Mouse (Mus musculus): Measurements from ENCODE around the gene Defa17.
"Not testable (repeated sequence)": the region's sequence is repeated elsewhere in the genome, so short reads cannot be mapped to it uniquely, and the experiment has no call there.

Defa17 gene

DNA sequence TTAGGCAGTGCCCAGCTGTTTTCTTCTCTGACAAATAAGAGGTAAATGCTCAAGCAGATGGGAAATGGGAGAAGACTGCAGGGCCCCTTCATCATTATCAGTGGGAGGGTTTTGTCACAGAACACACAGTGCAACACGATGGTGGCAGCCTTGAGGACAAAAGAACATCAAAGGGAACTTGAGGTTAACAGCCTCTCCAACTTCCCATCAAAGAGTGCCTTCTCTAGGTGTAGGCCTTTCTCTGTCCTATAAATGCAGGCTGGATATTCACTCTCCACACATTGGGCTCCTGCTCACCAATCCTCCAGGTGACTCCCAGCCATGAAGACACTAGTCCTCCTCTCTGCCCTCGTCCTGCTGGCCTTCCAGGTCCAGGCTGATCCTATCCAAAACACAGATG is at the start of gene Defa17:
Gene Defa17, plus strand, starts transcription at position 301 of the 400 bp plus-strand sequence.
- DNase-seq = not testable (repeated sequence)

GRCm38 (mm10) chr8:21617883-21618282 is 37.7 kb upstream of the Defa17 start, which contains the start of gene Defa26:
Defa26 (plus strand) TSS chr8:21618183.
- DNase-seq = not testable (repeated sequence)

DNA sequence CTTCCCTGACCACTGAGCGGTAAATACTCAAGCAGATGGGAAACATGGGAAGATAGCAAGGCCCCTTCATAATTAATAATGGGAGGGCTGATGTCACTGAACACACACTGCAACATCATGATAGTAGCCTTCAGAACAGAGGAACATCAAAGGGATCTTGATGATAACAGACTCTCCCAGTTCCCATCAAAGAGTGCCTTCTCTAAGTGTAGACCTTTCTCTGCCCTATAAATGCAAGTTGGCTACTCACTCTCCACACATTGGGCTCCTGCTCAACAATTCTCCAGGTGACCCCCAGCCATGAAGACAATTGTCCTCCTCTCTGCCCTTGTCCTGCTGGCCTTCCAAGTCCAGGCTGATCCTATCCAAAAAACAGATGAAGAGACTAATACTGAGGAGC is 9.9 kb downstream of the Defa17 start, which contains the start of gene Defa34:
Gene Defa34, plus strand, starts transcription at position 301 of the 400 bp plus-strand sequence.
- not testable (repeated sequence) for DNase-seq

DNA sequence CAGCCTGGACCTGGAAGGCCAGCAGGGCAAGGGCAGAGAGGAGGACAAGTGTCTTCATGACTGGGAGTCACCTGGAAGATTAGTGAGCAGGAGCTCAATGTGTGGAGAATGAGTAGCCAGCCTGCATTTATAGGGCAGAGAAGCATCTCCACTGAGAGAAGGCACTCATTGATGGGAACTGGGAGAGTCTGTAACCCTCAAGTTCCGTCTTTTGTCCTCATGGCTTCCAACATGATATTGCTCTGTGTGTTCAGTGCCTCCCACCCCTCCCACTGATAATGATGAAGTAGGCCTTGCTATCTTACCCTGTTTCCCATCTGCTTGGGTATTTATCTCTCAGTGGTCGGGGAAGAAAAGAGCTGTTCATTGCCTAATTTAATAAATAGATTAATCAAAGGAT is 48.0 kb downstream of the Defa17 start, which contains the start of gene AY761184:
Gene AY761184, minus strand, starts transcription at position 101 of the 400 bp plus-strand sequence.
- DNase-seq = not testable (repeated sequence)
